Mouse (Mus musculus) spleen, adult 2 months (tissue): ENCODE results near the gene Tsfm. TPM values are rescaled to one million over a fixed set of nuclear protein-coding genes. Genes with fewer than 3 reads are reported as not detected.
"Not testable (repeated sequence)": the region's sequence is repeated elsewhere in the genome, so short reads cannot be mapped to it uniquely, and the experiment has no call there.

Source experiments
- DNase-seq, 2 experiments: peaks; one replicate each; pipeline versions ENCODE4 v3.0.0 to v3.0.0-alpha.2; 2012 to 2021; ENCODE audit warnings: low spot score in 2 of 2, low read depth in 1 of 2
- H3K27ac ChIP-seq: fragments of 200-500 bp; 2 replicates; pipeline ENCODE4 v1.5.1; 2012; ENCODE audit warnings: low read length, inconsistent platforms; ENCODE audit not compliant: insufficient read depth
- H3K27me3 ChIP-seq: fragments of 200-500 bp; 2 replicates; pipeline ENCODE4 v1.6.1; 2012; ENCODE audit warnings: mild to moderate bottlenecking, moderate library complexity, low read length, inconsistent platforms; ENCODE audit not compliant: control insufficient read depth, insufficient read depth
- H3K36me3 ChIP-seq: fragments of 200-500 bp; 2 replicates; pipeline ENCODE4 v1.6.1; 2012; ENCODE audit warnings: mild to moderate bottlenecking, low read length, inconsistent platforms; ENCODE audit not compliant: control insufficient read depth, insufficient read depth
- H3K4me1 ChIP-seq: fragments of 200-500 bp; 2 replicates; pipeline ENCODE4 v1.6.1; 2011; ENCODE audit warnings: inconsistent platforms; ENCODE audit not compliant: control insufficient read depth, insufficient read depth, insufficient read length
- H3K4me3 ChIP-seq: fragments of 200-500 bp; 2 replicates; pipeline ENCODE4 v1.5.1; 2011; ENCODE audit warnings: mild to moderate bottlenecking, inconsistent platforms; ENCODE audit not compliant: insufficient read depth, insufficient read length; ENCODE audit errors: extremely low read depth
- CTCF ChIP-seq: fragments of 200-500 bp; IDR thresholded peaks from 2 replicates; pipeline ENCODE4 v1.5.1; 2011; ENCODE audit warnings: mild to moderate bottlenecking, inconsistent platforms; ENCODE audit not compliant: insufficient read depth, insufficient read length, insufficient replicate concordance; ENCODE audit errors: extremely low read depth
- POLR2A ChIP-seq: fragments of 200-500 bp; IDR thresholded peaks from 2 replicates; pipeline ENCODE4 v1.6.1; 2011; ENCODE audit warnings: low read depth, low read length, inconsistent platforms
- WGBS: fragments of 180-500 bp; shearing (Covaris S2); methylation state at CpG from one replicate; pipeline ENCODE4 v1.1.7; 2018; 5-methylcytosine and 5-hydroxymethylcytosine counted together
- polyA plus RNA-seq: library from polyadenylated mRNA; depleted of rRNA; stranded (reverse); fragments of >200 nt; gene quantifications from 2 replicates; pipeline ENCODE4 v1.2.3, GENCODE M21; 2012

The Tsfm gene
- polyA plus RNA-seq, 1 experiment = 17.1 TPM

DNA sequence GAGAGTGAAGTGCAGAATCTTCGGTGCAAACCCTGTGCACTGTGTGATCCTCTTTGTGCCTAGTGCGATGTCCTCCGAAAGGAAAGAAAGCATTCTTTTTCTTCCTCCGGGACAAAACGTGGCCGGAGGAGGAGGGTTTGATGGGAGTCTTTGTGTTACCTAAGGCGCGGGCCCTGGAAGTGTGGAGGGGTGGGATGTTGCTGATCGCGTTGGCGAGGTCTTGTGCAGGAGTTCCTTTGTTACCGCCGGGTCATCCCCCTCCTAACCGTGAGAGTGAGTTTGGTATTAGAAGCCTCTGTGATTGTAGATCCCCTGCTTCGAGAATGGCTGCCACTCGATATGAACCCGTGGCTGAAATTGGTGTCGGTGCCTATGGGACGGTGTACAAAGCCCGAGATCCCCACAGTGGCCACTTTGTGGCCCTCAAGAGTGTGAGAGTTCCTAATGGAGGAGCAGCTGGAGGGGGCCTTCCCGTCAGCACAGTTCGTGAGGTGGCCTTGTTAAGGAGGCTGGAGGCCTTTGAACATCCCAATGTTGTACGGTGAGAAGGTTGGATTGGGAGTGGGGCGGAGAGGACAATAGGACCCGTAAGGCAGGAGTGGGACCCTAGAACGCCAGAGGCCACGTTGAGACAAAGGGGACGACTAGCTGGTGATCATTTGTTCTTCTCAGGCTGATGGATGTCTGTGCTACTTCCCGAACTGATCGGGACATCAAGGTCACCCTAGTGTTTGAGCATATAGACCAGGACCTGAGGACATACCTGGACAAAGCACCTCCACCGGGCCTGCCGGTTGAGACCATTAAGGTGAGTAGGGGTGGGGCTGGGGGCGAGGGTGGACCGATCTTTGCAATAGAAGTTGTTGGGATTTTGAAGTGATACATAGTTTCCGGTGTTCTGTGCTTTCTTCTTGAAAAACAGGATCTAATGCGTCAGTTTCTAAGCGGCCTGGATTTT, 33.6 kb upstream of the Tsfm start:
- WGBS = 9% methylated on average over 37 of the region's 37 CpGs
- TF ChIP-seq POLR2A (no peak), CTCF (no peak)
- H3K4me1 ChIP-seq = peaks cover 4% of the 10 kb centered on the region; the same call in 1 of the 2 replicates
- DNase-seq = no peak
- peak overlapping the region; percentile 64 for H3K4me3 ChIP-seq
- peak overlapping the region; percentile 68 for H3K27ac ChIP-seq
- peaks cover 6% of the 10 kb centered on the region for H3K27me3 ChIP-seq
- H3K36me3 ChIP-seq = peaks cover 8% of the 10 kb centered on the region

DNA sequence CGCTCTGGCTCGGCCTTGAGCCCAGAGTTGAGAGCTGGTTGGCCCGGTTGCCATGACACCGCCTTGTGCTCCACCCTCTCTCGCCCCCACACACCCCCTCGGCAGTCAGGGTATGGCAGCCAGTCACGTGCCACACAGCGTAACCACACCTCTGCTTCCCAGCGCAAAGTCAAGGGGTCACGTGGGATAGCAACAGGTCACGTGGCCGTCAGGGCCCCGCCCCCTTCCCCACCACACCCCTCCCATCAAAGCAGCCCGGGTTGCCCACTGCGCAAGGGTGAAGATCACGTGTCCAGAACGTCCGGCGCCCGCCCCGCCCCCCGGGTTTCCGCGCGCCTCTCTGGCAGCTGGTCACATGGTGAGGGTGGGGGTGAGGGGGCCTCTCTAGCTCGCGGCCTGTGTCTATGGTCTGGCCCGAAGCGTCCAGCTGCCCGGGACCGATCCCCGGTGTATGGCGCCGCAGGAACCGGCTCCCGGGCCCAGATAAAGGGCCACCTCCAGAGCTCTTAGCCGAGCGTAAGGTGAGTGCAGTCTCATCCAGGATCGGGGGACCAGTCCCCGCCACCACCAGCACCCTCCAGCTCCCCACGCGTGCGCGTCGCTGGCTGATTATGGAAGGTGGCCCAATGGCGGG, 32.7 kb upstream of the Tsfm start, which contains the start of gene Cdk4:
Cdk4 (plus strand) TSS at position 296 of the 634 bp plus-strand sequence.
- TF ChIP-seq CTCF (no peak), POLR2A (peak; percentile 38; the same call in 1 of the 2 replicates)
- Histone ChIP-seq H3K4me1 (peaks cover 10% of the 10 kb centered on the region; the same call in 1 of the 2 replicates), H3K27ac (peak within 1 kb of the TSS; percentile 68), H3K4me3 (peak within 1 kb of the TSS; percentile 64), H3K27me3 (peaks cover 7% of the 10 kb centered on the region), H3K36me3 (peaks cover 8% of the 10 kb centered on the region)
- WGBS = 1% methylated on average over 45 of the region's 46 CpGs
- peak; percentile 96 for DNase-seq

DNA sequence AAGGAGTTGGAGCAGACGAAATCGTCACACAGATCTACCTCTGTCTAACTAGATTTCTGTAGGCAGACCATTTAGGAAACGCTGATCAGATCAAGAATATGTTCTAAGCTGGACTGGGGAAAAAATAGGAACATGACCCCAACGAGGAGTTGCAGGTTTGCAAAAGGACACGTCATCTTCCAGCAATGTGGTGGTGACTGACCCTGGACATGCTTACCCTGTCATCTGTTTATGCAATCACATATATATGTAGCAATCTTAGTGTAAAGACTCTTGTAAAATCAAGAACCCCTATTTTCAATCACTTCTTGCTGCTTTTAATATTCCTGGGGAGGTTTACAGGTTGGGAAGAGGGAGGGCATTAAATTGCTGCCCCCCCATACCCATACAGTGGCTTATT, 31.9 kb upstream of the Tsfm start:
- TF ChIP-seq POLR2A = no peak
- no peak for TF ChIP-seq CTCF
- Histone ChIP-seq H3K4me1 (peaks cover 10% of the 10 kb centered on the region; the same call in 1 of the 2 replicates), H3K27me3 (peaks cover 7% of the 10 kb centered on the region), H3K27ac (no peak overlapping the region), H3K4me3 (no peak overlapping the region), H3K36me3 (peaks cover 5% of the 10 kb centered on the region)
- DNase-seq = no peak
- WGBS = 71% methylated on average over 5 of the region's 5 CpGs

DNA sequence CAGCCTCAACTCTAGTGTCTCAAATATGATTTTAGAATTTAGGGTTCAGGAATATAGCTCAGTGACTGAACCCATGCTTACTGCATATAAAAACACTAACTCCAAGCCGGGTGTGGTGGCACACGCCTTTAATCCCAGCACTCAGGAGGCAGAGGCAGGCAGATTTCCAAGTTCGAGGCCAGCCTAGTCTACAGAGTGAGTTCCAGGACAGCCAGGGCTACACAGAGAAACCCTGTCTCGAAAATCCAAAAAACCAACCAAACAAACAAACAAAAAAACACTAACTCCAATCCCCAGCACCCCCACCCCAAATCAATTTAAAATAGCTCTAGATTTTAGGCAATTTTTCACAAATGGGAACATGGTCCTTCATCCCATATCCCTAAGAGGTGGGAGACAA, 31.5 kb upstream of the Tsfm start:
- WGBS = 88% methylated on average over 4 of the region's 4 CpGs
- H3K4me3 ChIP-seq, H3K27me3 ChIP-seq, DNase-seq, H3K36me3 ChIP-seq, H3K27ac ChIP-seq: not testable (repeated sequence)
- peaks cover 10% of the 10 kb centered on the region; the same call in 1 of the 2 replicates for H3K4me1 ChIP-seq

DNA sequence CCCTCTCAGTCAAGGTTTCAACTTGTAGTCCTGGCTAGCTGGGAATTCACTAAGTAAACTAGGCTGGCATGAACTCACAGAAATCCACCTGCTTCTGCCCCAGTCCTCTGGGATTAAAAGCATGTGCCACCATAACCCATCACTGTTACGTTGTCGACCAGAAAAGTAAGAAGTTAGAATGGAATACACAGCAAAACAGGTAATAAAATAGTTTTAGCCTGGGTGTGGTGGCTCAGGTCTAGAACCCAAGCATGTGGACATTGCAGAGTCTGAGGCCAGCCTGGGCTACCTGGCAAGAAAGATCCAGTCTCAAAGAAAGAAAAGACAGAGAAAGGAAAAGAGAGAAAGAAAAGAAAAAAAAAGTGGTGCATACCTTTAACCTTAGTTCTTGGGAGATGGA, 30.9 kb upstream of the Tsfm start:
- Histone ChIP-seq H3K27ac (no peak overlapping the region), H3K36me3 (peaks cover 5% of the 10 kb centered on the region), H3K4me3 (no peak overlapping the region), H3K27me3 (peaks cover 7% of the 10 kb centered on the region), H3K4me1 (peaks cover 10% of the 10 kb centered on the region; the same call in 1 of the 2 replicates)
- 74% methylated on average over 2 of the region's 2 CpGs for WGBS
- no peak for DNase-seq
- TF ChIP-seq POLR2A (no peak), CTCF (no peak)

DNA sequence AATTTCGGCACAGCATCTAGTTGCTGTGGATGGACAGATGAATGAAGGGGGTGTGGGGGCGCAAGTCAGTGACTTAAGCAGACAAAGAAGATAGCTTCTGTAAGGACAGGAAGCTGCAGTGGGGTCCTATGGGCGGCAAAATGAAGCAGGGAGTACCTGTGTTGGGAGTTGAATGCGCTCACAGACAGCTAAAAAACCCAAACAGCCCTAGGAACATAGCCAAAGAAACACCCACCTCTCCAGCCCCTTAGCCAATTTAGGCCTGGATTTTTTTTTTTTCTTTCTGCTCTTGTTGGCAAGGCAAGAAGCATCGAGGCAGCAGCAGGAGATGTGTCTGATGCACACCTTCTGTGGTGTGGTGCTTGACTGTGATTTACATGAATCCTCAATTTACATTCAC, 30.4 kb upstream of the Tsfm start:
- Histone ChIP-seq H3K27ac (no peak overlapping the region), H3K4me3 (no peak overlapping the region), H3K27me3 (peaks cover 7% of the 10 kb centered on the region), H3K36me3 (peaks cover 5% of the 10 kb centered on the region), H3K4me1 (peaks cover 10% of the 10 kb centered on the region; the same call in 1 of the 2 replicates)
- no peak for DNase-seq
- WGBS = 73% methylated on average over 5 of the region's 5 CpGs
- TF ChIP-seq CTCF (no peak), POLR2A (no peak)
